Mouse (Mus musculus): ENCODE results near the gene Slc43a1. TPM values are rescaled to one million over a fixed set of nuclear protein-coding genes. Genes with fewer than 3 reads are reported as not detected.

Gene Slc43a1
- polyA plus RNA-seq, 1 experiment from 2014 or later = 2.5 TPM

GRCm38 (mm10) chr2:84809330-84809729 is 29.3 kb upstream of the Slc43a1 start:
- Histone ChIP-seq H3K4me3 (no peak overlapping the region), H3K27ac (no peak overlapping the region), H3K4me2 (no peak overlapping the region), H3K9me3 (no peaks in the 10 kb centered on the region), H3K4me1 (replicated peaks) (peaks cover 5% of the 10 kb centered on the region; the same call in 1 of the 2 replicates), H3K9ac (no peak overlapping the region), H3K27me3 (no peaks in the 10 kb centered on the region; the same call in 1 of the 2 replicates), H3K36me3 (no peaks in the 10 kb centered on the region)
- no peak for ATAC-seq (ENCODE audit: low FRiP score)

- Histone ChIP-seq H3K27me3 (no peaks in the 10 kb centered on the region; the same call in 1 of the 2 replicates), H3K36me3 (no peaks in the 10 kb centered on the region), H3K4me1 (replicated peaks) (peaks cover 5% of the 10 kb centered on the region; the same call in 1 of the 2 replicates), H3K9ac (no peak overlapping the region), H3K27ac (no peak overlapping the region), H3K9me3 (no peaks in the 10 kb centered on the region), H3K4me2 (no peak overlapping the region), H3K4me3 (no peak overlapping the region)
- 0 out of 2 replicates have a peak, but pooled peaks have one; percentile 7 for ATAC-seq (ENCODE audit: low FRiP score)
- 84% methylated on average over 6 of the region's 6 CpGs for WGBS
These were observed 28.1 kb upstream of the Slc43a1 start for GRCm38 (mm10) chr2:84810526-84810885.

- 0 out of 2 replicates have a peak overlapping the region, but pooled peaks have one; percentile 51 for H3K9ac ChIP-seq
- H3K27me3 ChIP-seq = no peaks in the 10 kb centered on the region; the same call in 1 of the 2 replicates
- WGBS = 39% methylated on average over 26 of the region's 26 CpGs
- H3K4me3 ChIP-seq = peak overlapping the region; percentile 22
- no peaks in the 10 kb centered on the region for H3K36me3 ChIP-seq
- peaks cover 5% of the 10 kb centered on the region; the same call in 1 of the 2 replicates for H3K4me1 ChIP-seq (replicated peaks)
- 0 out of 2 replicates have a peak overlapping the region, but pooled peaks have one; percentile 12 for H3K27ac ChIP-seq
- peak; percentile 65 for ATAC-seq (ENCODE audit: low FRiP score)
- no peaks in the 10 kb centered on the region for H3K9me3 ChIP-seq
- peak overlapping the region; percentile 41 for H3K4me2 ChIP-seq
These were observed 27.6 kb upstream of the Slc43a1 start for GRCm38 (mm10) chr2:84810886-84811577.

GRCm38 (mm10) chr2:84811880-84812279 is 26.8 kb upstream of the Slc43a1 start:
- H3K4me1 ChIP-seq (replicated peaks) = peaks cover 5% of the 10 kb centered on the region; the same call in 1 of the 2 replicates
- 88% methylated on average over 7 of the region's 7 CpGs for WGBS
- H3K9ac ChIP-seq = no peak overlapping the region
- no peak overlapping the region for H3K4me2 ChIP-seq
- no peak for ATAC-seq (ENCODE audit: low FRiP score)
- no peak overlapping the region for H3K4me3 ChIP-seq
- H3K27ac ChIP-seq = no peak overlapping the region
- no peaks in the 10 kb centered on the region for H3K9me3 ChIP-seq
- H3K27me3 ChIP-seq = no peaks in the 10 kb centered on the region; the same call in 1 of the 2 replicates
- H3K36me3 ChIP-seq = no peaks in the 10 kb centered on the region

- Histone ChIP-seq H3K4me3 (no peak overlapping the region), H3K36me3 (no peaks in the 10 kb centered on the region), H3K27ac (no peak overlapping the region), H3K9ac (no peak overlapping the region), H3K4me2 (no peak overlapping the region), H3K27me3 (no peaks in the 10 kb centered on the region; the same call in 1 of the 2 replicates), H3K9me3 (no peaks in the 10 kb centered on the region), H3K4me1 (replicated peaks) (peaks cover 5% of the 10 kb centered on the region; the same call in 1 of the 2 replicates)
- no peak for ATAC-seq (ENCODE audit: low FRiP score)
- 78% methylated on average over 6 of the region's 6 CpGs for whole genome bisulfite sequencing
These were observed 26.0 kb upstream of the Slc43a1 start for GRCm38 (mm10) chr2:84812676-84813075.

- ATAC-seq (ENCODE audit: low FRiP score) = no peak
- Histone ChIP-seq H3K9me3 (no peaks in the 10 kb centered on the region), H3K4me1 (replicated peaks) (no peaks in the 10 kb centered on the region), H3K27ac (no peak overlapping the region), H3K27me3 (peaks cover 22% of the 10 kb centered on the region), H3K36me3 (no peaks in the 10 kb centered on the region), H3K4me2 (no peak overlapping the region), H3K9ac (no peak overlapping the region), H3K4me3 (no peak overlapping the region)
- WGBS = 74% methylated on average over 3 of the region's 3 CpGs
These were observed 18.8 kb upstream of the Slc43a1 start for GRCm38 (mm10) chr2:84819861-84820260.

- WGBS = 72% methylated on average over 13 of the region's 13 CpGs
- Histone ChIP-seq H3K27me3 (peaks cover 22% of the 10 kb centered on the region), H3K27ac (no peak within 1 kb of the TSS), H3K4me3 (no peak within 1 kb of the TSS), H3K4me2 (no peak within 1 kb of the TSS), H3K9ac (no peak within 1 kb of the TSS), H3K4me1 (replicated peaks) (peaks cover 6% of the 10 kb centered on the region), H3K36me3 (no peaks in the 10 kb centered on the region), H3K9me3 (no peaks in the 10 kb centered on the region)
- no peak for ATAC-seq (ENCODE audit: low FRiP score)
These were observed 16.1 kb upstream of the Slc43a1 start, which contains the start of gene Smtnl1 for GRCm38 (mm10) chr2:84822552-84822951. Gene Smtnl1, minus strand, starts transcription at chr2:84822652.

- H3K27me3 ChIP-seq = peaks cover 22% of the 10 kb centered on the region
- WGBS = 59% methylated on average over 2 of the region's 2 CpGs
- peaks cover 13% of the 10 kb centered on the region for H3K4me1 ChIP-seq (replicated peaks)
- no peaks in the 10 kb centered on the region for H3K9me3 ChIP-seq
- ATAC-seq (ENCODE audit: low FRiP score) = no peak
- H3K4me2 ChIP-seq = no peak overlapping the region
- no peaks in the 10 kb centered on the region for H3K36me3 ChIP-seq
- H3K4me3 ChIP-seq = no peak overlapping the region
- no peak overlapping the region for H3K9ac ChIP-seq
- no peak overlapping the region for H3K27ac ChIP-seq
These were observed 15.4 kb upstream of the Slc43a1 start for GRCm38 (mm10) chr2:84823237-84823636.

GRCm38 (mm10) chr2:84826488-84827282 is 12.0 kb upstream of the Slc43a1 start, which contains the start of gene Timm10:
Gene Timm10, plus strand, starts transcription at chr2:84826997.
- Histone ChIP-seq H3K9me3 (no peaks in the 10 kb centered on the region), H3K27ac (peak within 1 kb of the TSS; percentile 40), H3K36me3 (peaks cover 9% of the 10 kb centered on the region), H3K4me2 (peak within 1 kb of the TSS; percentile 100), H3K4me1 (replicated peaks) (peaks cover 14% of the 10 kb centered on the region), H3K4me3 (peak within 1 kb of the TSS; percentile 90), H3K27me3 (peaks cover 10% of the 10 kb centered on the region), H3K9ac (peak within 1 kb of the TSS; percentile 85)
- peak; percentile 91 for ATAC-seq (ENCODE audit: low FRiP score)
- under 1% methylated on average over 34 of the region's 34 CpGs for WGBS

GRCm38 (mm10) chr2:84827283-84827920 is 11.2 kb upstream of the Slc43a1 start:
- WGBS = 1% methylated on average over 29 of the region's 29 CpGs
- 0 out of 2 replicates have a peak, but pooled peaks cover 4% of the 10 kb centered on the region for H3K27me3 ChIP-seq
- peaks cover 17% of the 10 kb centered on the region for H3K4me1 ChIP-seq (replicated peaks)
- H3K9me3 ChIP-seq = no peaks in the 10 kb centered on the region
- H3K9ac ChIP-seq = peak overlapping the region; percentile 85
- H3K27ac ChIP-seq = no peak overlapping the region
- peak; percentile 51 for ATAC-seq (ENCODE audit: low FRiP score)
- peak overlapping the region; percentile 100 for H3K4me2 ChIP-seq
- peaks cover 9% of the 10 kb centered on the region for H3K36me3 ChIP-seq
- H3K4me3 ChIP-seq = peak overlapping the region; percentile 90

GRCm38 (mm10) chr2:84831666-84832391 is 6.8 kb upstream of the Slc43a1 start:
- Histone ChIP-seq H3K36me3 (peaks cover 9% of the 10 kb centered on the region), H3K27ac (no peak overlapping the region), H3K4me2 (no peak overlapping the region), H3K27me3 (peaks cover 11% of the 10 kb centered on the region), H3K9me3 (no peaks in the 10 kb centered on the region), H3K4me1 (replicated peaks) (peaks cover 13% of the 10 kb centered on the region), H3K4me3 (no peak overlapping the region), H3K9ac (no peak overlapping the region)
- ATAC-seq (ENCODE audit: low FRiP score) = peak; percentile 65
- 43% methylated on average over 10 of the region's 10 CpGs for WGBS

Measured in hindbrain, embryonic 13.5 days (tissue).